Mouse (Mus musculus) layer of hippocampus, adult 9-10 months (tissue): ENCODE measurements around the gene Plekhg2.

ENCODE experiments used
- DNase-seq: peaks from one replicate; pipeline ENCODE4 v3.0.0; 2022; ENCODE audit warnings: low spot score

Plekhg2 gene

GRCm38 (mm10) chr7:28382981-28383396, 10.6 kb upstream of the Plekhg2 start:
- no peak for DNase-seq

- DNase-seq: no peak
These were observed 10.1 kb upstream of the Plekhg2 start for GRCm38 (mm10) chr7:28382347-28382951.

DNA sequence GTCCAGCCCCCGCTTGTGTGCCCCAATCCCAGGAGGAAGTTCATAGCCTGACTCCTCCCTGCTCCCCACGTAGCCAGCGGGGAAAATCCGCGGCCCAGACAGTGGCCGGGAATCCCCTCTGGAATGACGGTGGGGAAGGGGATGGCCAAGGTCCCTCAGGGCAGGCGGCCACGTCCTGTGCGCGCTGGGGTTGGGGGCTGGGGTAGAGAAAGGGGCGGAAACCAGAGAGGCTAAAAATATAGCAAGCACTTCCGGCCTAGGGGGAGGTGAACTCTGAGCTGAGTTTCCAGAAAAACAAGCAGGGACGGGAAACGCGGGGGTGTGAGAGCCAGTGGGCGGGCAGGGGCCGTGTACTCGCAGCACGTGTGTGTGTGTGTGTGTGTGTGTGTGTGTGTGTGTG, 9.5 kb upstream of the Plekhg2 start:
- no peak for DNase-seq

- DNase-seq: no peak
These were observed 8.8 kb upstream of the Plekhg2 start for GRCm38 (mm10) chr7:28381017-28381790.

DNA sequence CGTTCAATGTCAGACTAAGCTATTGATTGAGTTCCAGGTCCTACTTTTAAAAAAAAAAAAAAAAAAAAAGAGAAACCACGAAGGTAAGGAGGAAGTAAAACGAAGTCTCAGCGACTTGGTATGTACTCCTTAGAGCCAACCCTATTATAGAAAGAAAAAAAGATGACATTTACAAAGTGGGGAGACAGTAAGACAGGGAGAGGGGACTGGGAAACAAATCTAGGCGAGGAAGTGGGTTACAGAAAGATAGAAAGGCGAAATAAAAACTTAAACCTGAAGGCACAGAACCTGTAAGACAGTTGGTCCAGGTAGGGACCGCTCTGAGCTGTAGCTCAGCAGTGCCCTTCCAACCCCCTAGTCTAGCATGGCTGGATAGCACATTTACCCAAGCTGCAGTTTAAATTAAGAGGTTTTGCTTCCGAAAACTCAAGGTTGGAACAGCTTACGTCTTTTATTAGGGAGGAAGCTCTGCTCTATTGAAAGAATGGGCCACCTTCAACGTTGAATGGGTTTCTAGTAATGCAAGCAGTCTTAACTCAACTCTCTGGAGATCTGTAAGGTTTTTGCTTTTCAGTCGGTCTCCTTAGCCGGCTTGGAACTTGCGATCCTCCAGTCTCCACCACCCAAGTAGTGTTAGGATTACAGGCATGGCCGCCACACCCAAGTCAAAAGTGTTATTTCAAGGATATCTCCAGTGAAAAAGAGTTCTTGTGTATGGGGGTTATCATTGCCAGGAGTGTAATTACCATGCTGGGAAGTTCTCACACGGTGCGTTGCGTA, 8.0 kb upstream of the Plekhg2 start, which contains the start of gene Zfp36:
Zfp36 (minus strand) TSS at position 17 of the 780 bp plus-strand sequence.
- no peak for DNase-seq

DNA sequence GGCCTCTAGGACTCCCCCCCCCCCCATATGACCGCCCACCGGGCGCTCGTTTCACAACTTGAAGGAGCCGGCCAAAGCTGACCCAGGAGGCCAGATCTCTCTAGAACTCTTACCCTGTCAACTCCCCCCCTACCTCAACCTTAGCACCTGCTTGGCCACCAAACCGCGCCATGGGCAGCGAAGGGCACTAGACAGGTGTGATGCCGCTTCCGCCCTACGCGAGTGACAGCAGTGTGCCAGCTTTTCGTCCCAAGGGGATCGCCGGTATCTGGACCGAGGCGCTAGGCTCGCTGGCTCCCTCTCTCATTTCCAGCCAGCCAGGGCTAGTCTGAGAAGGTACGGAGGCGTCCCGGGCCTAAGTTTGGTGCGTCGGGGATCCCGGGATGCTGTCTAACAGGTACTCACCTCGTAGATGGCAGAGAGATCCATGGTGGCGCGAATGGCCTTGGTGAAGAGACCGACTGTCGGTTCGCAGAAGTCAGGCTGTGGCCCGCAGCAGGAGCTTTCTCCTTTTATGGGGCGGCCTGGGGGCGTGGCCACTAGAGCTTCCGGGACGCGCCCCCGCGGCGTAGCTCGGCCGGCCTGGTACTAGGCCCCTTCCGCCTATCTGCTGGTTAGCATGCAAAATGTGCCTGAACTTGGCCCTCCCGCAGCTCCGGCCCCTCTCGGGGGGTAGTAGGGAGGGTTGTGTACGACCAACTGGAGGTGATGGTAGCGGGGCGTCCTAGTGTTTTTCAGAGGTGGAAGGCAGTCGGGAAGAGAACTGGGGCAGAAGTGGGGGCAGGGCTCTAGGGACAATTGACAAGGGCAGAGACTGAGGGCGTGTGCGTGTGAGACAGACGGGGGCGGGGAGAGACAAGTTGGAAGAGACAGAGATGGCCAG, 6.6 kb upstream of the Plekhg2 start:
- no peak for DNase-seq

DNA sequence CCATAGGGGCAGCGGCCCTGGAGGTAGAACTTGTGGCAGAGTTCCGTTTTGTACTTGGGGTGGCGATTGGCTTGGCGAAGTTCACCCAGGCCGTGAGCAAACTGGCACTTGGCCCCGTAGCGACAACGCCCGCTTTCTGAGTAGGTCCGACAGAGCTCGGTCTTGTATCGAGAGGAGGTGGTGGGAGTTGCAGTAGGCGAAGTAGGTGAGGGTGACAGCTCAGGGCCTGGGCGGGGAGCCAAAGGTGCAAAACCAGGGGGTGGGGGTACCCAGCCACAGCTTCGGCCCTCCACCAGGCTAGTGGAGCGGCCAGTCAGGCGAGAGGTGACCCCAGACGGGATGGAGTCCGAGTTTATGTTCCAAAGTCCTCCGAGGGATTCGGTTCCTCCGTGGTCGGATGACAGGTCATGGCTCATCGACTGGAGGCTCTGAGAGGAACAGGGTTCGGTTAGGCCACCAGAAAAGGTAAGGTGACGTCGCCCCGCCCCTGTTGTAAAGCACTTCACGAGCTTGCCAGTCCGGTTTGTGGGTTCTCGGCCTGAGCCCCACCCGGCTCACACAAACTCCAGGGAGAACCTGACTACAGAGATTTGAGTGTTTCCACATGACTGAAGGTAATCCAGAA, 5.8 kb upstream of the Plekhg2 start:
- DNase-seq: no peak

DNA sequence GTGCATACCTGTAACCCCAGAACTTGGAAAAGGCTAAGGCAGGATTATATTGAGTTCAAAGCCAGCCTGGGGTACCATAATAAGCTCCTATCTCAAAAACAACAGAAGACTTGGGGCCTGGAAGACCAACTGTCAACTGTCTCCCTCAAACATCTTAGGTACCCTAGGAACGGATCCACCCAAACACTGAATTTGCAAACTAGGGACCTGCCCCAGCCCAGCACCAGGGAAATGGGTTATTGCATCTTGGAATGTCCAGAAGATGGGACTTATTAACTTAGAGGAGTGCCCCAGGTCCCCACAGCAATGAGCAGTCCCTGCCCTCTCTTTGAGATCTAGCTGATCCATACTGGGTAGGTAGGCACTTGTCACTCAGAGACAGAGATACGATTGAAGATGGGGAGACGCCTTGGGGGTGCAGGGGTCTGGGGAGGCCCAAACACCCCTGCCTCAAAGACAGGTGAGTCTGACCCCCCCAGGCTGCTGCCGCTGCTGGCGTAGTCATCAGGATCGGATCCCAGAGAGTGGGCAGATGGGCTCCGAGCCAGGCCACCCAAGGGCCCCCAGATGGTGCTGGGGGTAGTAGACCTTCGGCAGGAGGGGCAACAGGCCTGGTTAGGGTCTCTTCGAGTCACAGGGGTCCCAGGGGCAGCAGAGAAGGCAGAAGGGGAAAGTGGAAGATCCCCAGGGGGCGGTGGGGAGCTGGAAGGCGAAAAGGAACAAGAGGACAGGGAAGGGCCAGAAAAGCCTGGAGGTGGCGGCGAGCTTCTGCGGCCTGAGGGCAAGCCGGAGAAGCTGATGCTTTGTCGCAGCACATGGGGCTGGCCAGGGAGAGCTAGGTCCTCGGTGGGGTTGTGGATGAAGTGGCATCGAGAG, 5.0 kb upstream of the Plekhg2 start:
- DNase-seq: no peak

- no peak for DNase-seq
These were observed 3.8 kb upstream of the Plekhg2 start for GRCm38 (mm10) chr7:28376011-28376771.

GRCm38 (mm10) chr7:28375176-28375921, 3.0 kb upstream of the Plekhg2 start:
- DNase-seq: no peak

- DNase-seq: no peak
These were observed 2.2 kb upstream of the Plekhg2 start for GRCm38 (mm10) chr7:28374647-28375046.

- DNase-seq: no peak
These were observed 1.6 kb upstream of the Plekhg2 start for GRCm38 (mm10) chr7:28373891-28374495.

- peak; percentile 81 for DNase-seq
These were observed 757 bp upstream of the Plekhg2 start for GRCm38 (mm10) chr7:28373131-28373581.

- no peak for DNase-seq
These were observed 847 bp downstream of the Plekhg2 start for GRCm38 (mm10) chr7:28371514-28371989.

GRCm38 (mm10) chr7:28370977-28371513, 1.4 kb downstream of the Plekhg2 start:
- DNase-seq: no peak

DNA sequence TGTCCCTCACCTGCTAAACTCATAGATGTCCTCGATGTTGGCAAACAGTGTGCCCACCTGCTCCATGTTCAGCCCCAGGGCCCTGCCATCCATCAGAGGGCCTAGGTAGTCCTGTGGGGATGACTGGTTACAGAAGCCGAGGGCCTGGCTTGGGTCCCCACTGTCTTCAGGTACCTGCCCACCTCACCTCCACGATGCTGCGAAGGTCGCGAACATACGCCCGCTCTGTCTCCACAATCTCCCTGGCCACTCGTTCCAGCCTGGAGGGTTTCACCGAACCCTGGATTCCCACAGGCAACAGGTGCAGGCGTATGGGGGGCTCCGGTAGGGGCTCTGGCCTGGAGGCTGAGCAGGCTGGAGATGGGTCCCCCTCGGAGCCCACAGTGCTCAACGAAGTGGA, 2.3 kb downstream of the Plekhg2 start:
- DNase-seq: no peak

GRCm38 (mm10) chr7:28368276-28368920, 4.0 kb downstream of the Plekhg2 start:
- DNase-seq: no peak
